Mouse (Mus musculus) ES-E14 (cell line): ENCODE results near the gene Col7a1.

Experiments
- CHD2 ChIP-seq: IDR thresholded peaks from 2 replicates; pipeline ENCODE4 v1.6.1; 2014; ENCODE audit warnings: mild to moderate bottlenecking, low read depth, low read length, inconsistent platforms
- HCFC1 ChIP-seq: IDR thresholded peaks from 2 replicates; pipeline ENCODE4 v1.6.1; 2012; ENCODE audit warnings: low read length, inconsistent platforms, borderline replicate concordance; ENCODE audit not compliant: insufficient read depth
- MAFK ChIP-seq: IDR thresholded peaks from 2 replicates; pipeline ENCODE4 v1.6.1; 2014; ENCODE audit warnings: mild to moderate bottlenecking, low read depth, low read length, inconsistent platforms; ENCODE audit not compliant: insufficient read depth
- ZC3H11A ChIP-seq: IDR thresholded peaks from 2 replicates; pipeline ENCODE4 v1.6.1; 2012; ENCODE audit warnings: low read depth, mild to moderate bottlenecking, inconsistent platforms, low read length, borderline replicate concordance
- ZNF384 ChIP-seq: IDR thresholded peaks from 2 replicates; pipeline ENCODE4 v1.6.1; 2012; ENCODE audit warnings: low read depth, low read length, inconsistent platforms

GRCm38 (mm10) chr9:108999167-108999526, 45.8 kb downstream of the Col7a1 start:
- TF ChIP-seq ZNF384 (no peak), CHD2 (no peak), MAFK (no peak), ZC3H11A (no peak), HCFC1 (no peak)
